ENCODE assay signal across 29 mouse cellular contexts in the genomic region with DNA sequence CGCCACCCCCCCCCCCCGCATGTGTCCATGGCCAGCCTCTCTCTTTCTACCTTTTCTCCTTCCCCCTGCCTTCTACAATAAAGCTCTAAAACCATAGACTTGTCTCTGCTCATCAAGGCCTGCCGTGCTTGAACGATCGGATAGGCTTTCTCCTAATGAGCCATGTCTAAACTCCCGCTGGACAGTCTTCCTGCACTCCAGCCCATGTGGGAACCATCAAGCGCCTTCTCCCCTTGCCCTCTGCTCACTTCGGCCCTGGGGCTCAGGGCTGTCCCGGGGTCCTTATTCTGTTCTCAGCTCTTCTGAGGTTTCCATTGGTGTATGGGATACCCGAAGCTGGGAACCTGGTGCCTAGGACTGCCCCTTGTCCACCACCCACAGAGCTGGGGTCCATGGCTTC. TPM values are rescaled to one million over a fixed set of nuclear protein-coding genes. Genes with fewer than 3 reads are reported as not detected.
DNase-seq lines count a peak whose midpoint lies in the region; ATAC-seq lines count a peak whose summit lies in the region.
"Had no signal": no experiment of that assay in that cellular context is flagged by ENCODE, and none has a peak within 500 bp of the region (broad histone marks: within the 10 kb centered on the region; RNA-seq: fewer than 3 reads in every experiment).

No protein-coding gene starts in this region.

- ATAC-seq in kidney, embryonic 14.5 days (ENCODE audit: low FRiP score, low TSS enrichment): 0 out of 2 replicates have a peak, but pooled peaks have one; percentile 22
- ATAC-seq: forebrain, embryonic 15.5 days had no signal

- H3K4me2 ChIP-seq in kidney, embryonic 14.5 days (replicated peaks; ENCODE audit: low read depth, low read length): no peak overlapping the region
- H3K4me2 ChIP-seq: embryonic facial prominence, embryonic 12.5 days; embryonic facial prominence, embryonic 15.5 days; forebrain, embryonic 12.5 days; forebrain, embryonic 15.5 days; heart, embryonic 13.5 days; hindbrain, embryonic 12.5 days; hindbrain, embryonic 15.5 days had no signal

- no peak overlapping the region for H3K4me3 ChIP-seq in kidney, embryonic 14.5 days (ENCODE audit: low read length)
- H3K4me3 ChIP-seq in limb, embryonic 10.5 days: no peak overlapping the region
- H3K4me3 ChIP-seq: embryonic facial prominence, embryonic 12.5 days; embryonic facial prominence, embryonic 15.5 days; forebrain, embryonic 12.5 days; forebrain, embryonic 15.5 days; heart, adult 2 months; heart, embryonic 10.5 days; heart, embryonic 13.5 days; hindbrain, embryonic 12.5 days; hindbrain, embryonic 15.5 days had no signal

- H3K27ac ChIP-seq in kidney, embryonic 14.5 days (ENCODE audit: low read depth, low read length): no peak overlapping the region
- H3K27ac ChIP-seq in limb, embryonic 10.5 days: peak overlapping the region; percentile 11; the same call in 1 of the 2 replicates
- H3K27ac ChIP-seq: embryonic facial prominence, embryonic 12.5 days; embryonic facial prominence, embryonic 15.5 days; forebrain, embryonic 12.5 days; forebrain, embryonic 15.5 days; heart, adult 2 months; heart, embryonic 10.5 days; heart, embryonic 13.5 days; hindbrain, embryonic 12.5 days; hindbrain, embryonic 15.5 days had no signal

- H3K9ac ChIP-seq in kidney, embryonic 14.5 days (ENCODE audit: low read depth, low read length): no peak overlapping the region
- H3K9ac ChIP-seq: embryonic facial prominence, embryonic 12.5 days; embryonic facial prominence, embryonic 15.5 days; forebrain, embryonic 12.5 days; forebrain, embryonic 15.5 days; heart, embryonic 13.5 days; hindbrain, embryonic 12.5 days; hindbrain, embryonic 15.5 days had no signal

- DNase-seq in kidney, postnatal 25 days: no peak
- peak; percentile 35 for DNase-seq in testis, postnatal 10 days (ENCODE audit: low spot score)
- DNase-seq in testis, postnatal 14 days (ENCODE audit: low spot score): no peak
- DNase-seq in limb, embryonic 10.5 days (ENCODE audit: low spot score): peak; percentile 44
- DNase-seq in embryo, embryonic 11 days: no peak
- DNase-seq in left cerebral cortex, adult 11 months (ENCODE audit: low spot score): no peak
- DNase-seq: adrenal gland, adult 8-10 months; adrenal gland, postnatal 25 days; cerebellum, adult 11-12 months; cerebellum, adult 8-10 months; cerebellum, postnatal 10 days; cerebellum, postnatal 36 days; gastrocnemius, postnatal 25 days; heart, adult 2 months; heart, postnatal 14 days had no signal

- H3K9me3 ChIP-seq in kidney, embryonic 14.5 days (ENCODE audit: control insufficient read depth, low read length): 0 out of 2 replicates have a peak, but pooled peaks cover 3% of the 10 kb centered on the region
- no peaks in the 10 kb centered on the region; the same call in 1 of the 2 replicates for H3K9me3 ChIP-seq in limb, embryonic 10.5 days (replicated peaks)
- H3K9me3 ChIP-seq: embryonic facial prominence, embryonic 12.5 days; forebrain, embryonic 12.5 days; forebrain, embryonic 15.5 days; heart, embryonic 10.5 days; hindbrain, embryonic 15.5 days had no signal

- H3K4me1 ChIP-seq in kidney, embryonic 14.5 days (ENCODE audit: control insufficient read depth, insufficient read depth, low read length): 0 out of 2 replicates have a peak, but pooled peaks cover 5% of the 10 kb centered on the region
- peaks cover 31% of the 10 kb centered on the region for H3K4me1 ChIP-seq in limb, embryonic 10.5 days
- H3K4me1 ChIP-seq: forebrain, embryonic 15.5 days; hindbrain, embryonic 15.5 days had no signal

- no peaks in the 10 kb centered on the region for H3K27me3 ChIP-seq in kidney, embryonic 14.5 days (ENCODE audit: control insufficient read depth, insufficient read depth, low read length)
- no peaks in the 10 kb centered on the region for H3K27me3 ChIP-seq in limb, embryonic 10.5 days (ENCODE audit: low read depth, poor library complexity, severe bottlenecking)
- H3K27me3 ChIP-seq: CH12.LX; embryonic facial prominence, embryonic 12.5 days; embryonic facial prominence, embryonic 15.5 days; heart, embryonic 13.5 days; hindbrain, embryonic 12.5 days; hindbrain, embryonic 15.5 days had no signal

- WGBS in kidney, embryonic 14.5 days: 16% methylated on average over 8 of the region's 10 CpGs
- 42% methylated on average over 8 of the region's 10 CpGs for WGBS in limb, embryonic 10.5 days

- no peaks in the 10 kb centered on the region for H3K36me3 ChIP-seq in kidney, embryonic 14.5 days (ENCODE audit: control insufficient read depth, insufficient read depth, low read length)
- no peaks in the 10 kb centered on the region for H3K36me3 ChIP-seq in limb, embryonic 10.5 days
- H3K36me3 ChIP-seq: embryonic facial prominence, embryonic 12.5 days; embryonic facial prominence, embryonic 15.5 days; forebrain, embryonic 12.5 days; forebrain, embryonic 15.5 days; heart, embryonic 10.5 days; heart, embryonic 13.5 days; hindbrain, embryonic 12.5 days; hindbrain, embryonic 15.5 days had no signal

RNA-seq across cellular contexts. Expression of gene Slc22a16, which starts 41.5 kb away (rescaled TPM):
- polyA plus RNA-seq in kidney, embryonic 14.5 days (2014; fragmentation: Nextera tagmentation; extraction: Ambion mirVana): not detected in 2 replicates
- polyA plus RNA-seq in limb, embryonic 10.5 days (2016; fragmentation: Nextera tagmentation; extraction: Ambion mirVana): not detected in 2 replicates
- polyA plus RNA-seq: activated CD4-positive, CD25-positive, alpha-beta regulatory T cell, adult 4 months; brain, embryonic 14.5 days; cortical plate, adult 2 months; embryonic facial prominence, embryonic 12.5 days; embryonic facial prominence, embryonic 15.5 days; forebrain, embryonic 12.5 days; forebrain, embryonic 15.5 days; heart, embryonic 10.5 days; heart, embryonic 13.5 days; heart, embryonic 16.5 days; hindbrain, embryonic 12.5 days; hindbrain, embryonic 15.5 days had no signal

Comparison
In these comparisons a context has a peak if more than half of its experiments do, and no peak if none do; other contexts are left out.
1. DNase-seq: peak in testis, postnatal 10 days (single experiment) and limb, embryonic 10.5 days (single experiment); none in kidney, postnatal 25 days (0 of 2), testis, postnatal 14 days (single experiment), embryo, embryonic 11 days (single experiment) and left cerebral cortex, adult 11 months (single experiment).